Mouse (Mus musculus): ENCODE results near the gene Vps54.
A peak's percentile ranks its signal among the peaks of the same experiment; 100 is the strongest.
"Not testable (repeated sequence)": the region's sequence is repeated elsewhere in the genome, so short reads cannot be mapped to it uniquely, and the experiment has no call there.

The Vps54 gene

GRCm38 (mm10) chr11:21247203-21247865, 8.3 kb downstream of the Vps54 start:
- DNase-seq, result no peak

- no peak for DNase-seq
These were observed 8.9 kb downstream of the Vps54 start for GRCm38 (mm10) chr11:21247940-21248339.

DNA sequence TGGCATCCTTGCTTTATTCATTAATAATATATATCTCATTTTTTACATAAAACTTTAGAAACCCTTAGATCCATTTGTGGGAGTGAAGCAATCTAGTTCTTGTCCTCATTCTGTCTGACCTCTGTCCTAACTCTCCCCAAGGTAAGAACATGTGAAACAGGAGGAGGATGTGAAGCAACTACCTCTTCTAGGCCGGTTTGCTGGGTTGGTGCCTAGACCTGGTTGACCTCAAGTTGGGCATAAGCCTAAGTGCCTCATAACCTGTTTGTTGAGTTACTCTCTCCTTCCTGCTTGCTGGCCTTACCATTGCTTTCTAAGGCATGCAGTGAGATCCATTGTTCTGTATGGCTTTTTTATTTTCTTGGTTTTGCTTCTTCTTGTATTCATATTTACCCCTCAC, 11.3 kb downstream of the Vps54 start:
- peak; percentile 36 to 46 for DNase-seq

DNA sequence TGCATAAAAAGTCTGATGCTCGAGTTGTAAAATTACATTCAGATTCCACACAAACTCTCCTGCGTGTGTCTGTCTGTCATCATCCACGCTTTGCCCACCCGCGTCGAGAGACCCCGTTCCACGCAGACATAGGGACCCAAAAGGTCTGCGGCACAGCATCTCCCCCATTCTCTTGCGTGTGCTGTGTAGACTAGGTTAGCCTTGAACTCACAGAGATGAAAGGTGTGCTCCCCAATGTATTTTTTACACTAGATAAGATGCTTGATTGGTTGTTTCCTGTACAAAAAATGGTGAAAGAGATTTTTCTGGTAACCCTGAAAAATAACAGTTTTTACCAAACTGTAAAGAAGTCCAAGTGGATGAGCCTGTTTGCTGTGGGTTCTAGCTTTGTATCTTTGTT, 19.5 kb downstream of the Vps54 start:
- DNase-seq, result not testable (repeated sequence)

DNA sequence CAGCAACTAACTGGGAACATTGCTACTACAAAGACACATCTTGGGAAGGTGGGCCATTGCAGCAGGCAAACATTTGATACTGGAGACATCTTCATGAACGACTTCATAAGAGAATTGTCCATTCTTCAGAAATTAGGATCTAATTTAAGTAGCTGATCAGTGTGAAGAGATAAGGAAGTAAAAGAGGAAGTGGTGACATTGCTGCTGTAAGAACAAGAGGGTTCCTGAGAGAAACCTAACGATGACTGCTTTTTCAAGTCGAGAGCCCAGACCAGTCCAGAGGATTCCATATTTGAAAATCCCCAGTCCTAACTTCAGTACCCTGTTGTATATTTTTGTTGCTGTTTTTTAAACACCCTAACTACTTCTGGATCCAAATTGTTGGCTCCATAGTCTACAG, 26.3 kb downstream of the Vps54 start:
- no peak for DNase-seq

- DNase-seq, result no peak
These were observed 37.1 kb downstream of the Vps54 start for GRCm38 (mm10) chr11:21276151-21276550.

DNA sequence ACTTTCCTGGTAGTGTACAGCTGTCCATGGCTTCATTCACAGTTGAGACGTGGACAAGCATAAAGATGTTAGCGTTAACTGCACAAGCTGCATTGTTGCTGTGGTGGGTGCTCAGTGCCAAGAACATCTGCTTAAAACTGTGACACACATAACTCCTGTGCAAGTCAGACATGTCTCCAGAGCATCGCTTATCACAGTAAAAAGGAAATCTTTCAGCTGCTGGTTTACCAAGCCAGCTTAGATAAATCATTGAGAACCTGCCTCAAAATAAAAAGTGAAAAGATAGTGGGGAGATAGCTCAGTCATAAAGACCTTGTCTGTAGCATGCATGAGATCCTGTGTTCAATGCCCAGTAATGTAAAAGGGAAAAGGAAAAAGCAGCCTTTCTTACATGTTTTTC, 47.3 kb downstream of the Vps54 start:
- DNase-seq, result no peak

GRCm38 (mm10) chr11:21288153-21288552, 49.1 kb downstream of the Vps54 start:
- not testable (repeated sequence) for DNase-seq

- no peak for DNase-seq
These were observed 56.4 kb downstream of the Vps54 start for GRCm38 (mm10) chr11:21295486-21295885.

DNA sequence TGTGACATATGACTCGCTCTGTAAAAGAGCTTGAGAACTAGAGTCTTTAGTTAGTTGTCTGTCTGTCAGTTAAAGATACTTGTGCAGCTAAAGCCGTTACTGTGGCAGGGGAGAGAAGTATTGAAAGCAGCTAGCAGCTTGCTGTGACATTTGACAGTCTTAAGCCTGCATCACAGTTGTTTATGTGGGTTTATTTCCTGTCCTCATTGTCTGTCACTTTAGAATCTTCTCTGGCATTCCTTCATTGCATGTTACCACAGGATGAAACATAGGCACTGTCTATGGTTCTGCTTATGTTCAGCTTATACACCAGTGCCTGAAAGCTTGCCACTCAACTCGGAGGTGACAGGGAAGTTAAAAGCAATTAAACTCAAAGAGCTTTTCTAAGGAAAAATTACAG, 64.5 kb downstream of the Vps54 start:
- DNase-seq, result no peak

DNA sequence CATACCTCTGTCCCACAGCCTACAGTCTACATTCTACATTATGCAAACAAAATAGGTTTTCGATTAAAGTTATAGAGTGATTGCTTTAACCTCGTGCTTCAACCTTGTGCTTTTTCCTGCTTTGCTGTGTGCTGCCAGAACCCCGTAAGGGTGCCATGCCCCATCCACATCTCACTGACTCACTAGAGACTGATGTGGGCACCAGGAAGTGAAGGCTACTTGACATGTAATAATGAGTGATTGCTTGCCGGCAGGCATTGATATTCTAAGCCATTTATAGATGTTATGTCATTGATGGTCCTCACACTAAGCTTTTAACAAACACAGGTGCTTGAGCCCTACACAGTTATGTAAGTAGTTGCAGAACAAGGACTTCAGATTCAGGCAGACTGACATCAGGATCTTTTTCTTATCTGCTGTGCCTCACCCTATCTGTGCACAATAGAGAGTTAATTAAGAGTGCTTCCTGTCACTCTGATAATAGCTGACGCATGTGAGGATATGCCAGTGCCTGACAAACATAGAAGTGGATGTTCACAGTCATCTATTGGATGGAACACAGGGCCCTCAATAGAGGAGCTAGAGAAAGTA, 68.1 kb downstream of the Vps54 start:
- no peak for DNase-seq

DNA sequence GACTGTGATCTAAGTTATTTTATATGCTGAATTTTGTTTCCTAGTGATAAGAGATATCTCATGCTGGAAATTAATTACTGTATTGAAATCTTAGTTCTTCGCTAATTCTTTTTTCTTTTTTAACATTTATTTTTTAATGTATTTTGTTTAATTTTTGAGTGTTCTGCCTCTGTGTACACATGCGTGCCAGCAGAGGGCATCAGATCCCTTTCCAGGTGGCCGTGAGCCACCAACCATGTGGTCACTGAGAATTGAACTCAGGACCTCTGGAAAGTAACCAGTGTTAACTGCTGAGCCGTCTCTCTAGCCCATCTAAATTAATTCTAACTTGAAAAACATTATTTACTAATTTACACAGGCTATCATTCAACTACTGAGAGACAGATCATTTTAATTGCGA, 69.0 kb downstream of the Vps54 start:
- DNase-seq, result peak in 1 of 2 experiments; percentile 18

GRCm38 (mm10) chr11:21309516-21309915, 70.4 kb downstream of the Vps54 start:
- DNase-seq, result no peak

DNA sequence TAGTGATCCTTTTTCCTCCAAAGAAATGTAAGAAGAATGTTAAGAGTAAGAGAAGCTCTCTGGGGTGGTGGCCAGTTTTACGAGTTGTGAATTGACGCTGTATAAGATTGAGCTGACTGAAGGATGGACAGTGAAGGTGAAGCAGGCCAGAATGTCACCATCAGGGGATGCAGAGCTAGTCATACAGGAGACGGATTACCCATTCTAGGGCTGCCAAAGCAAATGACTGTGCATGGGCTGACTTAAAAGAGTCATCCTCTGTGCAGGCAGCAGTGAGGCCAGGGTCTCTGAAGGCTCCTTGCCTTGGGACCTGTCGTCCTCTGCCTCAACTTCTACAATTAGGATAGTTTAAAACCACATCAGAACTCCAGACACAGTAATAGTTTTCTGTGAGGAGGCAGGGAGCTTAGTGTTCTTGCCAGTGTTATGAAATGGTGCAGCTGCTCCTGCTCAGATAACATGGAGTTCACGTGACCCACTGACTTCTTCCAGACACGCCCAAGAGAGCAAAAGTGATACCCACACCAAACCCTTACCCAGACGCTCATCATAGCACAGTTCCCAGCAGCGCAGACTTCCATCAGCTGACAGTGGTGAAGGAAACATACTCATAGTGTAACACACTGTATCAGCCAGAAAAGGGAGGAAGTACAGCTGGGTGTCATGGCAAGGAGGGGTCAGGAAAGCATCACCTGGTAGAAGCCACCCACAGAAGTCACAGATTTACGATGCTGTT, 75.0 kb downstream of the Vps54 start:
- DNase-seq, result no peak

DNA sequence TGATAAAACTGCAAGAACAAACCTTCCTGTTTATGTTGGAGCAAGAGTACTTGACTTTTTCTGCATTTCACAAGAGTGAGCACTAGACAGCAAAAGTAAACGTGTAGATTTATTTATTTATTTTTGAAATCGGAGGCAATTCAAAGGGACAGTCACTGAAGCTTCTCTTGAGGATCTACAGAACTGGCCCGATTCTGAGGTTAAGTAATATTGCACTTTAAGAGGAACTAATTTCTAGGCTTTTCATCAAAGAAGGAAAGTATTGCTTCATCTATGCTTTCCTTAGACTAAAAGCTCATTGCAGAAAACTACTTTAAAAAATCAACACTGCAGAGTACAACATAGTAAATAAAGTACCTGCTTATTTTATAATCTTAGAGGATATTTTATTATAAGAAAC, 82.5 kb downstream of the Vps54 start:
- no peak for DNase-seq

- peak in 1 of 2 experiments; percentile 13 for DNase-seq
These were observed 83.3 kb downstream of the Vps54 start for GRCm38 (mm10) chr11:21322349-21322748.

GRCm38 (mm10) chr11:21325781-21326180, 86.7 kb downstream of the Vps54 start:
- no peak for DNase-seq

GRCm38 (mm10) chr11:21326770-21327169, 87.7 kb downstream of the Vps54 start:
- DNase-seq, result no peak

GRCm38 (mm10) chr11:21327486-21327885, 88.4 kb downstream of the Vps54 start:
- DNase-seq, result peak in 1 of 2 experiments; percentile 17

DNA sequence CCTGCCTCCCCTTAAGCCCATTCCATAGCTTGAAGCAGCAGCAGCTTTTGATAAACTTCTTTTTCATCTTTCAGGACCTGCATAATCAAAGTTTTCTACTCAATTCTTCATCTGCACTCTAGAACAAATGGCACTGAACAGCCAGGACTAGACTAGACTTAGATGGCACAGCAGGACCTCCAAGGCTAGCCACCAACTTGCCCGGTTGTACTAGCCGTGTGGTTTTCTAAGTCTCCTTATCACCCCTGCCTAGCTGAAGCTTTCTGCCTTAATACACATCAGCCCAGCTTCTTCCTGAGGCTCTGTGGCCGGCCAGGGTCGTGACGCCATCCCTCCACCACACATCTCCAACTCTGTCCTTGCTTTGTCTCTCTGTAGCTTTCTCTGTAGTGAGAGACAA, 89.1 kb downstream of the Vps54 start:
- DNase-seq, result no peak

DNA sequence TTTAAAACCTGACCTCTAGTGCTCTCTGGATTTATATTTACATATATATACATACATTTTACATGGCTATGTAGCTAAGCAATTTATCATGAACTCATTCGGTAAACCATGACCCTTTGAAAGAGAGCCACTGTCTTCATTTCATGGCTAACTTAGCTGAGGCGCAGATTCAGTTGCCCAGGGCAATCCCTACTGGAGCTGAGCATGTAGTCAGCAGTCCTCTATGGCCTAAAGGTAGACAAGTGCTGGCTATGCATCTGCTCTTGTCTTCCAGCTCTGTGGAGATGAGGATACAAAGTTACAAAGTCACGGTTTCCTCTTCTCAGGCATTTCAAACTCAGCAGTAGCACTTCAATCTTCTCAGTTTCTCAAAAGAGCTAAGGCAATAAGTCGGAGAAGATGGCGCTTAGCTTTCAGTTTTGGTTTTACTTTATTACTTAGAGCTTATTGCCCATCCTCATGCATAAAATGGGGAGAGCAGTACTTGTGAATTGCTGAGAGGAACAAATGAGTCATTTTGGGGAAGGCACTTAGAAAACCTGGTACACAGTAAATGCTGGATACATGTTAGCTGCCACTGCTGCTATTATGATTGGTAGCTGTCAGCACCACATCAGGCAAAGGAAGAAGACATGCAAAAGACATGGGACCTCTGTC, 93.7 kb downstream of the Vps54 start:
- DNase-seq, result no peak

- DNase-seq, result no peak
These were observed 98.8 kb downstream of the Vps54 start for GRCm38 (mm10) chr11:21337855-21338254.

- no peak for DNase-seq
These were observed 100.0 kb downstream of the Vps54 start for GRCm38 (mm10) chr11:21339088-21339487.

GRCm38 (mm10) chr11:21343490-21343889, 104.4 kb downstream of the Vps54 start:
- DNase-seq, result no peak

Data from lung, postnatal 4 days (tissue).